Comparison of ENCODE assay signal across 12 mouse cellular contexts in genomic region chr14:60196884-60197283, GRCm38 (mm10). TPM values are rescaled to one million over a fixed set of nuclear protein-coding genes. Genes with fewer than 3 reads are reported as not detected.
DNase-seq lines count a peak whose midpoint lies in the region; ATAC-seq lines count a peak whose summit lies in the region.
"Had no signal": no experiment of that assay in that cellular context is flagged by ENCODE, and none has a peak within 500 bp of the region (broad histone marks: within the 10 kb centered on the region; RNA-seq: fewer than 3 reads in every experiment).

Gene Atp8a2, minus strand, starts transcription at chr14:60197179.

- no peaks in the 10 kb centered on the region for H3K4me1 ChIP-seq in hindbrain, embryonic 11.5 days (replicated peaks; ENCODE audit: control insufficient read depth, insufficient read depth, low read length)
- no peaks in the 10 kb centered on the region for H3K4me1 ChIP-seq in hindbrain, embryonic 10.5 days (replicated peaks)
- no peaks in the 10 kb centered on the region for H3K4me1 ChIP-seq in forebrain, embryonic 15.5 days
- H3K4me1 ChIP-seq in hindbrain, embryonic 14.5 days (replicated peaks; ENCODE audit: control insufficient read depth, insufficient read depth, low read length): no peaks in the 10 kb centered on the region
- H3K4me1 ChIP-seq in midbrain, embryonic 14.5 days (ENCODE audit: control insufficient read depth, insufficient read depth, low read length): no peaks in the 10 kb centered on the region
- H3K4me1 ChIP-seq: limb, embryonic 12.5 days; lung, embryonic 15.5 days had no signal

- no peak within 1 kb of the TSS for H3K27ac ChIP-seq in hindbrain, embryonic 11.5 days (ENCODE audit: low read depth, low read length)
- no peak within 1 kb of the TSS for H3K27ac ChIP-seq in hindbrain, embryonic 10.5 days
- peak within 1 kb of the TSS; percentile 3; the same call in 1 of the 2 replicates for H3K27ac ChIP-seq in forebrain, embryonic 15.5 days (replicated peaks)
- H3K27ac ChIP-seq in hindbrain, embryonic 14.5 days: no peak within 1 kb of the TSS
- H3K27ac ChIP-seq in midbrain, embryonic 14.5 days (replicated peaks; ENCODE audit: low read depth, low read length): no peak within 1 kb of the TSS
- H3K27ac ChIP-seq: limb, embryonic 12.5 days; lung, embryonic 15.5 days had no signal

- no peak for DNase-seq in hindbrain, embryonic 11.5 days (ENCODE audit: low spot score)
- no peak for DNase-seq in hindbrain, embryonic 10.5 days (ENCODE audit: low spot score)
- DNase-seq in hindbrain, embryonic 14.5 days (ENCODE audit: low spot score): no peak
- no peak for DNase-seq in midbrain, embryonic 14.5 days
- no peak for DNase-seq in adrenal gland, adult 2 months
- DNase-seq: cerebellum, adult 11 months; gastrocnemius, postnatal 36 days; kidney, adult 11 months had no signal

- 84% methylated on average over 7 of the region's 7 CpGs for WGBS in hindbrain, embryonic 11.5 days
- 83% methylated on average over 7 of the region's 7 CpGs for WGBS in hindbrain, embryonic 10.5 days
- 78% methylated on average over 7 of the region's 7 CpGs for WGBS in forebrain, embryonic 15.5 days
- WGBS in hindbrain, embryonic 14.5 days: 88% methylated on average over 7 of the region's 7 CpGs
- WGBS in midbrain, embryonic 14.5 days: 84% methylated on average over 7 of the region's 7 CpGs

- no peaks in the 10 kb centered on the region for H3K36me3 ChIP-seq in hindbrain, embryonic 11.5 days (ENCODE audit: control insufficient read depth, insufficient read depth, low read length)
- H3K36me3 ChIP-seq in hindbrain, embryonic 10.5 days: no peaks in the 10 kb centered on the region
- H3K36me3 ChIP-seq in forebrain, embryonic 15.5 days: no peaks in the 10 kb centered on the region
- no peaks in the 10 kb centered on the region for H3K36me3 ChIP-seq in hindbrain, embryonic 14.5 days (replicated peaks; ENCODE audit: control insufficient read depth, insufficient read depth)
- no peaks in the 10 kb centered on the region for H3K36me3 ChIP-seq in midbrain, embryonic 14.5 days (ENCODE audit: control insufficient read depth, insufficient read depth, low read length)
- H3K36me3 ChIP-seq: limb, embryonic 12.5 days; lung, embryonic 15.5 days had no signal

- H3K9ac ChIP-seq in hindbrain, embryonic 11.5 days (ENCODE audit: low read depth, low read length): no peak within 1 kb of the TSS
- H3K9ac ChIP-seq in forebrain, embryonic 15.5 days (replicated peaks): no peak within 1 kb of the TSS
- H3K9ac ChIP-seq in hindbrain, embryonic 14.5 days: no peak within 1 kb of the TSS
- no peak within 1 kb of the TSS for H3K9ac ChIP-seq in midbrain, embryonic 14.5 days (replicated peaks; ENCODE audit: low read length)
- H3K9ac ChIP-seq: limb, embryonic 12.5 days; lung, embryonic 15.5 days had no signal

- H3K9me3 ChIP-seq in hindbrain, embryonic 11.5 days (ENCODE audit: control insufficient read depth, low read length): no peaks in the 10 kb centered on the region
- H3K9me3 ChIP-seq in hindbrain, embryonic 10.5 days: no peaks in the 10 kb centered on the region
- H3K9me3 ChIP-seq in forebrain, embryonic 15.5 days: no peaks in the 10 kb centered on the region
- H3K9me3 ChIP-seq in hindbrain, embryonic 14.5 days (ENCODE audit: control insufficient read depth, low read length): no peaks in the 10 kb centered on the region
- no peaks in the 10 kb centered on the region for H3K9me3 ChIP-seq in midbrain, embryonic 14.5 days (ENCODE audit: control insufficient read depth, low read length)
- H3K9me3 ChIP-seq: limb, embryonic 12.5 days; lung, embryonic 15.5 days had no signal

- H3K4me2 ChIP-seq in hindbrain, embryonic 11.5 days (replicated peaks; ENCODE audit: low read depth, low read length): no peak within 1 kb of the TSS
- no peak within 1 kb of the TSS for H3K4me2 ChIP-seq in forebrain, embryonic 15.5 days (replicated peaks)
- H3K4me2 ChIP-seq in hindbrain, embryonic 14.5 days (replicated peaks): no peak within 1 kb of the TSS
- no peak within 1 kb of the TSS for H3K4me2 ChIP-seq in midbrain, embryonic 14.5 days (ENCODE audit: low read length)
- H3K4me2 ChIP-seq: limb, embryonic 12.5 days; lung, embryonic 15.5 days had no signal

- no peaks in the 10 kb centered on the region for H3K27me3 ChIP-seq in hindbrain, embryonic 11.5 days (ENCODE audit: control insufficient read depth, insufficient read depth, low read length)
- no peaks in the 10 kb centered on the region for H3K27me3 ChIP-seq in hindbrain, embryonic 10.5 days (ENCODE audit: insufficient read depth, poor library complexity, severe bottlenecking)
- no peaks in the 10 kb centered on the region for H3K27me3 ChIP-seq in forebrain, embryonic 15.5 days
- no peaks in the 10 kb centered on the region for H3K27me3 ChIP-seq in hindbrain, embryonic 14.5 days (ENCODE audit: control insufficient read depth, insufficient read depth, low read length)
- H3K27me3 ChIP-seq in midbrain, embryonic 14.5 days (ENCODE audit: control insufficient read depth, insufficient read depth, low read length): no peaks in the 10 kb centered on the region
- H3K27me3 ChIP-seq: limb, embryonic 12.5 days; lung, embryonic 15.5 days had no signal

- ATAC-seq in hindbrain, embryonic 11.5 days (ENCODE audit: low FRiP score): no peak
- no peak for ATAC-seq in forebrain, embryonic 15.5 days (replicated peaks)
- no peak for ATAC-seq in hindbrain, embryonic 14.5 days (ENCODE audit: low FRiP score)
- ATAC-seq in midbrain, embryonic 14.5 days (ENCODE audit: low FRiP score, low TSS enrichment): no peak
- ATAC-seq in granulocyte monocyte progenitor cell, adult 5-6 weeks (replicated peaks; ENCODE audit: poor library complexity, severe bottlenecking): no peak

- no peak within 1 kb of the TSS for H3K4me3 ChIP-seq in hindbrain, embryonic 11.5 days (ENCODE audit: low read depth, low read length)
- H3K4me3 ChIP-seq in hindbrain, embryonic 10.5 days: no peak within 1 kb of the TSS
- no peak within 1 kb of the TSS for H3K4me3 ChIP-seq in forebrain, embryonic 15.5 days
- no peak within 1 kb of the TSS for H3K4me3 ChIP-seq in hindbrain, embryonic 14.5 days (replicated peaks; ENCODE audit: low read length)
- H3K4me3 ChIP-seq in midbrain, embryonic 14.5 days (replicated peaks; ENCODE audit: low read depth, low read length): no peak within 1 kb of the TSS
- H3K4me3 ChIP-seq: limb, embryonic 12.5 days; lung, embryonic 15.5 days had no signal

RNA-seq across cellular contexts. Expression of gene Atp8a2, which starts in this region (rescaled TPM):
- polyA plus RNA-seq in hindbrain, embryonic 11.5 days (2014; fragmentation: Nextera tagmentation; extraction: Ambion mirVana): 10.2 and 10.3 TPM in 2 replicates
- 4.4 and 8.0 TPM in 2 replicates for polyA plus RNA-seq in hindbrain, embryonic 10.5 days (2016; fragmentation: Nextera tagmentation; extraction: Ambion mirVana)
- 31.7 and 33.6 TPM in 2 replicates for polyA plus RNA-seq in forebrain, embryonic 15.5 days (2015; fragmentation: Nextera tagmentation; extraction: Ambion mirVana)
- 40.1 and 40.3 TPM in 2 replicates for polyA plus RNA-seq in hindbrain, embryonic 14.5 days (2014; fragmentation: Nextera tagmentation; extraction: Ambion mirVana)
- 33.4 and 37.1 TPM in 2 replicates for polyA plus RNA-seq in midbrain, embryonic 14.5 days (2014; fragmentation: Nextera tagmentation; extraction: Ambion mirVana)
- total RNA-seq in granulocyte monocyte progenitor cell, adult 5-6 weeks (2014; fragmentation: Nextera tagmentation): 0.21 and 1.3 TPM in 2 replicates
- total RNA-seq in granulocyte monocyte progenitor cell, adult 5-6 weeks (2017): 0.56 and 1.3 TPM in 2 replicates
- 1 to 10 TPM in 1 of 2 experiments, under 1 TPM in 1; 0.76 to 1.2 TPM for total RNA-seq in adrenal gland, adult 2 months (2021)
- polyA plus RNA-seq in adrenal gland, adult 2 months (2012; rRNA removed): 0.15 and 0.17 TPM in 2 replicates
